Mouse (Mus musculus) spleen, adult 10 weeks (tissue): ENCODE data around the gene Ppp1cb. TPM values are rescaled to one million over a fixed set of nuclear protein-coding genes. Genes with fewer than 3 reads are reported as not detected.

Experiments
- polyA plus RNA-seq: library from polyadenylated mRNA; stranded (reverse); fragments of 350-450 nt; fragmentation: Illumina TruSeq; extraction: RNeasy Lipid Tissue Mini Kit (QIAGEN cat#74804); gene quantifications from one replicate; pipeline ENCODE4 v1.2.3, GENCODE M21; 2015; ENCODE audit warnings: low replicate concordance; ENCODE audit not compliant: insufficient read depth

Gene Ppp1cb
- polyA plus RNA-seq, result 241 TPM

DNA sequence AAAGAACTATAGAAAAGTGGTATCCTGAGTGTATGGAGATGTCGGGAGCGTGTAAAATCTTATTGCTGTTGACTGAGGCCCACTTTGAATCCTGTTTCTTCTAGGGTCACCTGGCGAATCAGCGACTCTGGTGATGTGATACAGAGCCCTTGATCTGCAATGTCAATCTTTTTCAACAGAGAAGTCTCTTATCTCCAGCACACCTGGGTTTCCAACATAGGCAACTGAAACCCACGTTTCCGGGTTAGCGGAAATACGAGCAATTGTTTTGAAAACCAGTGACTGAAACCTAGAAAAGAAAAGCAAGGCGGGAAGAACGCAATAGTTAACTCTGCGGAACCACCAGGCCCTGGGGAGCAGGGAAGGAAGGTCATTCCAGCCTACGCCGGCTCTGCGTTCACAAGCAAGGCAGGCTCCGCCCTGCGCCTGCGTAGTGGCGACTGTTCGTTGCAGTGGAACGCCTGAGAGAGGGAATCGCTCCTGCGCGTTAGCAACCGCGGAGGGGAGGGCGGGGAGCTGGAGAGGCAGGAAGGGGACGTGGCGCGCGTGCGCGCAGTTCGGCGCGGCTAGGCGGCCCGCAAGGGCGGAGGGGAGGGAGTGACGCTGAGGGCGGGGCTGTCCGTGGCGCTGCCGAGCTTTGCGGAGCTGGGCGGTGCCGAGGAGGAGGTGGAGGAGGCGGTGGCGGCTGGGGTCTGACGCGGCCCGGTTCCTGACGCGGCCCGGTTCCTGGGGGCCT lies at the start of gene Ppp1cb:
Gene Ppp1cb (plus strand): TSS at position 436 of the 736 bp plus-strand sequence.

Other genes starting within 250 kb of the Ppp1cb start
- gene Plb1, start 226.1 kb upstream of the Ppp1cb start, polyA plus RNA-seq, result 0.37 TPM
- gene Yes1, start 152.3 kb downstream of the Ppp1cb start, polyA plus RNA-seq, result 10.0 TPM